Mouse (Mus musculus) embryonic facial prominence, embryonic 13.5 days (tissue): Measurements from ENCODE around the gene Ercc5. TPM values are rescaled to one million over a fixed set of nuclear protein-coding genes. Genes with fewer than 3 reads are reported as not detected.

ENCODE experiments used
- ATAC-seq: fragments of 200-750 bp; cut with Nextera tagmentation; 2 replicates; pipeline ENCODE4 v1.8.0; 2017; ENCODE audit warnings: low read depth; ENCODE audit not compliant: insufficient number of reproducible peaks, insufficient read depth, low FRiP score, low TSS enrichment
- H3K27ac ChIP-seq: fragments of 300-500 bp; sonication (generic); 2 replicates; pipeline ENCODE4 v1.5.1; 2015; ENCODE audit warnings: moderate library complexity, mild to moderate bottlenecking, inconsistent platforms
- H3K27me3 ChIP-seq: fragments of 300-500 bp; sonication (generic); 2 replicates; pipeline ENCODE4 v1.6.1; 2015; ENCODE audit warnings: mild to moderate bottlenecking, inconsistent platforms
- H3K36me3 ChIP-seq: fragments of 300-500 bp; sonication (generic); 2 replicates; pipeline ENCODE4 v1.6.1; 2015; ENCODE audit warnings: mild to moderate bottlenecking, inconsistent platforms
- H3K4me1 ChIP-seq: fragments of 300-500 bp; sonication (generic); 2 replicates; pipeline ENCODE4 v1.6.1; 2015; ENCODE audit warnings: inconsistent platforms
- H3K4me2 ChIP-seq: fragments of 300-500 bp; sonication (generic); 2 replicates; pipeline ENCODE4 v1.6.1; 2015; ENCODE audit warnings: moderate library complexity, mild to moderate bottlenecking, inconsistent platforms
- H3K4me3 ChIP-seq: fragments of 300-500 bp; sonication (generic); 2 replicates; pipeline ENCODE4 v1.5.1; 2015; ENCODE audit warnings: mild to moderate bottlenecking, inconsistent platforms
- H3K9ac ChIP-seq: fragments of 300-500 bp; sonication (generic); 2 replicates; pipeline ENCODE4 v1.6.1; 2015; ENCODE audit warnings: mild to moderate bottlenecking, inconsistent platforms
- H3K9me3 ChIP-seq: fragments of 300-500 bp; sonication (generic); 2 replicates; pipeline ENCODE4 v1.6.1; 2016; ENCODE audit warnings: inconsistent platforms
- WGBS: fragments of 180-500 bp; shearing (Covaris S2); methylation state at CpG from one replicate; pipeline ENCODE4 v1.1.7; 2015; ENCODE audit warnings: mixed read lengths; 5-methylcytosine and 5-hydroxymethylcytosine counted together
- polyA plus RNA-seq: library from polyadenylated mRNA; unstranded; fragments of >200 nt; fragmentation: Nextera tagmentation; extraction: Ambion mirVana; gene quantifications from 2 replicates; pipeline ENCODE4 v1.2.1, GENCODE M21; 2015

Gene Ercc5
- polyA plus RNA-seq, 1 experiment from 2014 or later: 26.6 TPM

- Histone ChIP-seq H3K4me3 (no peak overlapping the region), H3K9ac (no peak overlapping the region), H3K4me1 (peaks cover 3% of the 10 kb centered on the region; the same call in 1 of the 2 replicates), H3K27me3 (no peaks in the 10 kb centered on the region), H3K4me2 (no peak overlapping the region), H3K36me3 (peaks cover 51% of the 10 kb centered on the region), H3K27ac (no peak overlapping the region), H3K9me3 (no peaks in the 10 kb centered on the region)
- ATAC-seq: no peak
- 92% methylated on average over 4 of the region's 4 CpGs for WGBS
Measured at GRCm38 (mm10) chr1:44129929-44130581, 17.5 kb upstream of the Ercc5 start.

- H3K36me3 ChIP-seq: peaks cover 62% of the 10 kb centered on the region
- no peaks in the 10 kb centered on the region for H3K9me3 ChIP-seq
- no peak overlapping the region for H3K4me3 ChIP-seq
- no peak overlapping the region for H3K27ac ChIP-seq
- no peak overlapping the region for H3K9ac ChIP-seq
- ATAC-seq: no peak
- no peaks in the 10 kb centered on the region for H3K27me3 ChIP-seq
- peaks cover 2% of the 10 kb centered on the region; the same call in 1 of the 2 replicates for H3K4me1 ChIP-seq
- H3K4me2 ChIP-seq: no peak overlapping the region
- WGBS: 87% methylated on average over 4 of the region's 4 CpGs
Measured at GRCm38 (mm10) chr1:44140232-44140631, 7.3 kb upstream of the Ercc5 start.

GRCm38 (mm10) chr1:44142747-44143146 lies 4.8 kb upstream of the Ercc5 start:
- Histone ChIP-seq H3K27me3 (no peaks in the 10 kb centered on the region), H3K4me3 (no peak overlapping the region), H3K4me1 (peaks cover 5% of the 10 kb centered on the region; the same call in 1 of the 2 replicates), H3K9ac (no peak overlapping the region), H3K36me3 (peaks cover 54% of the 10 kb centered on the region), H3K27ac (no peak overlapping the region), H3K9me3 (no peaks in the 10 kb centered on the region), H3K4me2 (no peak overlapping the region)
- no peak for ATAC-seq
- 90% methylated on average over 5 of the region's 5 CpGs for WGBS

GRCm38 (mm10) chr1:44148706-44149105 lies 1.2 kb downstream of the Ercc5 start:
- no peaks in the 10 kb centered on the region for H3K27me3 ChIP-seq
- H3K4me2 ChIP-seq: peak overlapping the region; percentile 65
- peak overlapping the region; percentile 91 for H3K4me3 ChIP-seq
- H3K4me1 ChIP-seq: peaks cover 5% of the 10 kb centered on the region; the same call in 1 of the 2 replicates
- peak overlapping the region; percentile 94 for H3K9ac ChIP-seq
- no peaks in the 10 kb centered on the region for H3K9me3 ChIP-seq
- no peak for ATAC-seq
- H3K36me3 ChIP-seq: peaks cover 10% of the 10 kb centered on the region
- WGBS: 31% methylated on average over 6 of the region's 6 CpGs
- H3K27ac ChIP-seq: peak overlapping the region; percentile 98

- no peak for ATAC-seq
- no peaks in the 10 kb centered on the region for H3K9me3 ChIP-seq
- WGBS: 95% methylated on average over 4 of the region's 4 CpGs
Measured at GRCm38 (mm10) chr1:44155287-44155686, 7.7 kb downstream of the Ercc5 start.

GRCm38 (mm10) chr1:44158317-44158716 lies 10.8 kb downstream of the Ercc5 start:
- Histone ChIP-seq H3K4me3 (no peak overlapping the region), H3K27me3 (no peaks in the 10 kb centered on the region), H3K9me3 (no peaks in the 10 kb centered on the region), H3K27ac (no peak overlapping the region), H3K9ac (no peak overlapping the region), H3K36me3 (peaks cover 54% of the 10 kb centered on the region), H3K4me1 (no peaks in the 10 kb centered on the region), H3K4me2 (no peak overlapping the region)
- 92% methylated on average over 6 of the region's 6 CpGs for WGBS
- ATAC-seq: no peak

More at GRCm38 (mm10) chr1:44155287-44155686, 7.7 kb downstream of the Ercc5 start:
- no peaks in the 10 kb centered on the region for H3K27me3 ChIP-seq
- H3K27ac ChIP-seq: no peak overlapping the region
- no peak overlapping the region for H3K4me3 ChIP-seq
- no peaks in the 10 kb centered on the region for H3K4me1 ChIP-seq
- peaks cover 27% of the 10 kb centered on the region for H3K36me3 ChIP-seq
- no peak overlapping the region for H3K4me2 ChIP-seq
- no peak overlapping the region for H3K9ac ChIP-seq

GRCm38 (mm10) chr1:44161818-44162217 lies 14.3 kb downstream of the Ercc5 start:
- Histone ChIP-seq H3K27ac (no peak overlapping the region), H3K4me1 (no peaks in the 10 kb centered on the region), H3K36me3 (peaks cover 74% of the 10 kb centered on the region), H3K9me3 (no peaks in the 10 kb centered on the region), H3K4me3 (no peak overlapping the region), H3K9ac (no peak overlapping the region), H3K27me3 (no peaks in the 10 kb centered on the region), H3K4me2 (no peak overlapping the region)
- WGBS: 96% methylated on average over 6 of the region's 6 CpGs
- ATAC-seq: no peak

- no peak overlapping the region for H3K9ac ChIP-seq
- WGBS: 94% methylated on average over 5 of the region's 5 CpGs
- H3K9me3 ChIP-seq: no peaks in the 10 kb centered on the region
- no peak for ATAC-seq
- no peaks in the 10 kb centered on the region for H3K27me3 ChIP-seq
- no peak overlapping the region for H3K4me2 ChIP-seq
- no peak overlapping the region for H3K4me3 ChIP-seq
- no peaks in the 10 kb centered on the region for H3K4me1 ChIP-seq
- H3K27ac ChIP-seq: no peak overlapping the region
- H3K36me3 ChIP-seq: peaks cover 80% of the 10 kb centered on the region
Measured at GRCm38 (mm10) chr1:44162389-44162788, 14.8 kb downstream of the Ercc5 start.

GRCm38 (mm10) chr1:44167859-44168383 lies 20.4 kb downstream of the Ercc5 start:
- H3K9ac ChIP-seq: no peak overlapping the region
- H3K9me3 ChIP-seq: peaks cover 9% of the 10 kb centered on the region
- H3K27me3 ChIP-seq: no peaks in the 10 kb centered on the region
- WGBS: 89% methylated on average over 3 of the region's 3 CpGs
- no peak overlapping the region for H3K27ac ChIP-seq
- H3K4me1 ChIP-seq: no peaks in the 10 kb centered on the region
- H3K36me3 ChIP-seq: peaks cover 73% of the 10 kb centered on the region
- H3K4me3 ChIP-seq: no peak overlapping the region
- no peak for ATAC-seq
- H3K4me2 ChIP-seq: no peak overlapping the region

GRCm38 (mm10) chr1:44172656-44173055 lies 25.1 kb downstream of the Ercc5 start:
- ATAC-seq: no peak
- peaks cover 9% of the 10 kb centered on the region for H3K9me3 ChIP-seq
- no peak overlapping the region for H3K4me2 ChIP-seq
- no peaks in the 10 kb centered on the region for H3K27me3 ChIP-seq
- H3K36me3 ChIP-seq: peaks cover 85% of the 10 kb centered on the region
- no peaks in the 10 kb centered on the region for H3K4me1 ChIP-seq
- no peak overlapping the region for H3K9ac ChIP-seq
- no peak overlapping the region for H3K4me3 ChIP-seq
- no peak overlapping the region for H3K27ac ChIP-seq
- 94% methylated on average over 4 of the region's 4 CpGs for WGBS

- Histone ChIP-seq H3K4me3 (no peak overlapping the region), H3K36me3 (peaks cover 85% of the 10 kb centered on the region), H3K4me1 (no peaks in the 10 kb centered on the region), H3K9ac (no peak overlapping the region), H3K27ac (no peak overlapping the region), H3K9me3 (peaks cover 9% of the 10 kb centered on the region), H3K4me2 (no peak overlapping the region), H3K27me3 (no peaks in the 10 kb centered on the region)
- WGBS: 80% methylated on average over 8 of the region's 8 CpGs
- no peak for ATAC-seq
Measured at GRCm38 (mm10) chr1:44173903-44174302, 26.4 kb downstream of the Ercc5 start.

- Histone ChIP-seq H3K9me3 (no peaks in the 10 kb centered on the region), H3K36me3 (peaks cover 83% of the 10 kb centered on the region), H3K4me1 (no peaks in the 10 kb centered on the region), H3K9ac (no peak overlapping the region), H3K27ac (no peak overlapping the region), H3K27me3 (no peaks in the 10 kb centered on the region), H3K4me2 (no peak overlapping the region), H3K4me3 (no peak overlapping the region)
- 94% methylated on average over 5 of the region's 5 CpGs for WGBS
- no peak for ATAC-seq
Measured at GRCm38 (mm10) chr1:44178086-44178485, 30.5 kb downstream of the Ercc5 start.
